Mouse (Mus musculus) spleen, postnatal 14 days (tissue): ENCODE measurements around the gene Gsk3b.
"Not testable (repeated sequence)": the region's sequence is repeated elsewhere in the genome, so short reads cannot be mapped to it uniquely, and the experiment has no call there.

ENCODE experiments used
- DNase-seq, 2 experiments: peaks; one replicate each; pipeline ENCODE4 v3.0.0; 2021 to 2022; ENCODE audit warnings: low spot score in 2 of 2

Gsk3b gene

GRCm38 (mm10) chr16:38189952-38190351 lies 101.2 kb downstream of the Gsk3b start:
- no peak for DNase-seq

DNA sequence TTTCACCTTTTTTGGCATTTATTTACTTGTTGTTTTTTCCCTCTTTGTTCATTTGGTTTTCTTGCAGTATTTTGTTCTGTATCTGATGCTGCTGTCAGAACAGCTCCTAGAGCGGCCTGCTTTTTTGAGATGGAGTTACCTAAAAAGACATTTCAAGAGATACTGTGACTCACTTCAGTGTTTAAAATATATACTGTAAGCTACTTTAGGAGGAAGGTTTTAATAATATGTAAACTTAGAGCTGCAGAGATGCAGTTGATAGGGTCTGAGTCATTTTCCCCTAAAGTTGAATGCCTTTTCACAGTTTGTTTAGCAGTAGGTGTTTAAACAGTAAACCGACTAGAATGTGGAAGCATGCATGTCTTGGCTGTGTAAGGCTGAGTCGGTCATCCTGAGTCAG lies 101.7 kb downstream of the Gsk3b start:
- no peak for DNase-seq

- no peak for DNase-seq
Observed at GRCm38 (mm10) chr16:38191460-38191859, 102.7 kb downstream of the Gsk3b start.

- no peak for DNase-seq
Observed at GRCm38 (mm10) chr16:38192640-38193039, 103.8 kb downstream of the Gsk3b start.

- peak in 1 of 2 experiments; percentile 50 for DNase-seq
Observed at GRCm38 (mm10) chr16:38197299-38197698, 108.5 kb downstream of the Gsk3b start.

GRCm38 (mm10) chr16:38205272-38205671 lies 116.5 kb downstream of the Gsk3b start:
- DNase-seq: no peak

- DNase-seq: not testable (repeated sequence)
Observed at GRCm38 (mm10) chr16:38222491-38222890, 133.7 kb downstream of the Gsk3b start.

DNA sequence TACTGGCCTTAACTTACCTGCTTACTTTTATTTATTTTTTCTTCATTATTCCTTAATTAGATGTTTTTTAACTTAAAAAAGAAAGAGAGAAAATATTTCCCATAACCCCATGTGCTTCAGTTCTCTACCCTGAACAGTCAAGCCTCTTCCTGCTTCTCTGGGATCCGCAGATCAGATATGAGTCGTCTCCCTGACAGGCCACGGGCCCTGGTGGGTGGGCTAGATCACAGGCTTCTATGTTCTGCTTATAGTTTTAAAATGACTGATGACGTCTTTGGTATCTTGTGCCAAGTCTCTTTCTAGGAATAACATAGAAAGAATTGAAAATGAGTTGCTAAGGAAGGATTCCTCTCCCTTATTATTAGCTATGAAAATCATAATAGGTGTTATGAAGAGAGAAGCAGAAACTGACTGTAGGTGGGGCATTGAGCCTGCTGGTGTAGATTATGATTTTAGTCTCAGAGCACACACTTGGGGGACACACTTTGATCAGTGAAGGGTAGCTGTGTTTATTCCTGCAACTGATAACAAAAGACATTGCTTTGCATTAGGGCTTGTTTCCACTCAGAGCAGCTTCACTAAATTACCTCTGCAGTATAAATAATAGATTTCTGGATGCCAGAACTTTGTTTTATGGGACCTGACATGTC lies 148.3 kb downstream of the Gsk3b start:
- no peak for DNase-seq

- DNase-seq: peak; percentile 32 to 62
Observed at GRCm38 (mm10) chr16:38239729-38240128, 150.9 kb downstream of the Gsk3b start.

DNA sequence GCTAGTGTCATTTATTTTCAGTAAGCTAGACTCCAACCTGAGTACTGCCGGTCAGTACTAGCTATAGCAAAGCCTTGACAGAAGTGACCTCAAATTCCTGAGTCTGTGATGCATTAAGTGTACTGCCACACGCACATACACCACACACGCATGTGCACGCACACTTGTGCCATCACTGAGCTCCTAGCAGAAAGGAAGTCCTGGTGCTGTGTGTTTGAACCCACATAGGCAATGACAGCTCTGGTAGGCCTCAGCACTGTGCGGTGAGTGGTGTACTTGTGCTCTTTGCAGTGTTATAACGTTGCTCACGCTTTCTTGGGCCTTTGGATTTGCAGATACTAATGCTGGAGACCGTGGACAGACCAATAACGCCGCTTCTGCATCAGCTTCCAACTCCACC lies 151.4 kb downstream of the Gsk3b start:
- no peak for DNase-seq

DNA sequence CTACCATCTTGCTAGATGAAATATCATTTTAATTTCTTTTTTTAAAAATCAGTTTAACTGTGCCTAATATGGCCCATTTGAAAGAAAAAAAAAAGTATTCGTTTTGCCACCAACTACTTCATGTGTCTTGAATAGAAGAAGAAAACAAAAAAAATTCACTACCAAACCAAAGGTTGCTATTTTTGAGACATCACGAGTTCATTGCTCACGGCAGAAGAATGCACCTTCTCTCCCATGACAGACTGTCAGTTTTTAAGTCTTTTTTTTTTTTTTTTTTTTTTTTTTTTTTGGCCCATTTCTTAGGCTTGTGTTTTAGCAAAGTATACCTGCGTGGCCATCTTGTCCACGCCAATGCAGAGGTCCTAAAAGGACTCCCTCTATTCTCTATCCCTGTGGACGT lies 155.3 kb downstream of the Gsk3b start:
- DNase-seq: no peak

- DNase-seq: no peak
Observed at GRCm38 (mm10) chr16:38245379-38245778, 156.6 kb downstream of the Gsk3b start.

- no peak for DNase-seq
Observed at GRCm38 (mm10) chr16:38245849-38246585, 157.2 kb downstream of the Gsk3b start.

DNA sequence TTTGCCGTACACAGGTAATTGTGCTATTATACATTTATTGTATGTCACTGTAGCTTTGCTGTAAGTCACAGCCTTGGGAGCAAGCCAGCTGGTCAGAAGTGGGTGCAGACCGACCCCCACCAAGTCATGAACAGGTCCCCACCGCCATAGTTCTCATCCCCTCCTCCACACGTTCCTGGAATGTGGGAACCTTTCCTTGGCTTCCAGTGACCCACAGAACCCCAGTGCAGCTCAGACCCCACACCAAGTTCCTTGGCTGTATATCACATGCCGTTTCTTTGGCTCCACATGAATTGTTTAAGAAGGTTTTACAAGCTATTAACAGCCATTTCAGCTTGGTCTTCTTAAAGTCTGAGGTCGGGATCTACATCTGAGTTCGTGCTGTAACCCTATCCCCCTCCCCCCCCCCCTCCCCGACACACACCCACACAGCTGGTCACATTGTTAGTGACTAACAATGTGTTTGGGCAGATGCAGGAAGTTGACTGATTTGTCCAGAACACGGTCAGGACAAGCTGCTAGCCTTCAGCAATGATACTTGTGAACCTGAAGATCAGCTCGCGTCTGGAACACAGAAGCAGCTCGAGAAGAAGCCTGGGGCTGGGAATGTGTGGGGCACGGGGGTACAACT lies 159.6 kb downstream of the Gsk3b start:
- DNase-seq: no peak

DNA sequence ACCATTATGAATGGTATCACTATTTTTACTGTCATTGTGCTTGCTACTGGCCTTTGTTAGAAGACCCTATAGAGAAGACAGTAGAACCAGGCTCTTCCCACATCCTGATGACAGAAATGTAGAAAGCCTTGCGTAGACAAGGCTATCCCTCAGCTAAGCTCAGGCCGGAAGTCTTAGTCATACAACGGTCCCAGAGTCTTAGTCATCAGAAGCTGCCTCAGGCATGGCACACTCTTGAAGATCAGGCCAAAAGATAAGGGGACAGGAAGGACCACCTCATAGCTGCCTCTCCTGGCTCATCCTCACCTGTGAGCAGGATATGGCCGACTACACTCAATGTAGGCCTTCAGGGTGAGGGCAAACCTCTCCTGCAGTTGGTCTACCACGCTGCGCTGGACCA lies 161.7 kb downstream of the Gsk3b start:
- DNase-seq: no peak

GRCm38 (mm10) chr16:38254001-38254400 lies 165.2 kb downstream of the Gsk3b start:
- DNase-seq: no peak

GRCm38 (mm10) chr16:38255107-38255506 lies 166.3 kb downstream of the Gsk3b start:
- DNase-seq: no peak

DNA sequence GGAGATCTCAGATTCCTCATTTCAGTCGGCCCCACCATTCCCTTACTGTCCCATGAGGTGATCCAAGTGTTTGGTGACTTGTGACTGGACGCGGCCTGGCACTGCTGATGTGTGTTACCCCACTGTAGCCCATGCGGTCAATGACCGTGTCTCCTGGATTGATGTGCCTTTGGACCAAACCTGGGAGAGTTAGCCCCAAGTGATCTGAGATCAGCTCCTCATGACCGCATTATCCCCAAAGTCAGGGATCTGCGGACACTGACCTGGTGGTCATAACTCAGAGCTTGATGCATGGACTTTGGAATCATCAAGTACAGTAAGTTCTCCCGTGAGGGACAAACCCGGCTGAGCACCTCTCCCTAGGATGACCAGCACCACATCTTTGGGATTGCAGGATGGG lies 167.1 kb downstream of the Gsk3b start:
- no peak for DNase-seq

- no peak for DNase-seq
Observed at GRCm38 (mm10) chr16:38271601-38272000, 182.8 kb downstream of the Gsk3b start.

GRCm38 (mm10) chr16:38272483-38272882 lies 183.7 kb downstream of the Gsk3b start:
- DNase-seq: no peak

DNA sequence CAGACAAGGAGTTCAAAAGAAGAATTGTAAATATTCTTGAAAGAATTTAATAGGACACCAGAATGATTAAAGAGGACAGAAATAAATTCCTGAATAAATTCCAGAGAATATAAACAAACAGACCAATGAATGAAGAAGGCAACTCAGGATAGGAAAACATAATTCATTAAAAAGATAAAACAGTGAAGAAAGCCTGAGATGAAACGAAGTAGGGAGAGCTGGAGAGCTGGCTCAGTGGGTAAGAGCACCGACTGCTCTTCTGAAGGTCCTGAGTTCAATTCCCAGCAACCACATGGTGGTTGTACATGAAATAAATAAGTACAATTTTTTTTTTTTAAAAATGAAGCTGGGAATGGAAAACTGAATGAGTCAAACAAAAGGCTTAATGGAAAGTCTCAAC lies 185.9 kb downstream of the Gsk3b start:
- no peak for DNase-seq

GRCm38 (mm10) chr16:38279794-38280193 lies 191.0 kb downstream of the Gsk3b start:
- DNase-seq: no peak

- no peak for DNase-seq
Observed at GRCm38 (mm10) chr16:38280951-38281350, 192.2 kb downstream of the Gsk3b start.
